ENCODE assay signal across 10 mouse cellular contexts in the genomic region with DNA sequence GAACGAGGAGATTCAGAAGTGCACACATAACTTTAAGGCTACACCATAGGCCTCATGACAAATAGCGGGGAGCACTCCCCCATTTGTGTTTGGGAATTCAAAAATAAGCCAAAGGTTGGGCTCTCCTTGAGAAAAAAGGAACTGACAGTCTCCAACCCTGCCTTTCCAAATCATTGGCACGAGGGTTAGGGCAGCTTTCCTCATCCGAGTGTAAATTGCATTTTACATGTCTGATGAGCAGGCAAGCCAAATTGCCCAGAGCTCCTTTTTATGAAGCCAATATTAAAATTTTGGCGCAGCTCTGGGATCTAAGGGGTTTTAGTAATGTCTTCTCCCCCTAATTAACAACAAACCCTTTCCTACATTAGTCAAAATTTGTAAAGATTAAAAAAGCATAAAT. TPM values are rescaled to one million over a fixed set of nuclear protein-coding genes. Genes with fewer than 3 reads are reported as not detected.
A peak's percentile ranks its signal among the peaks of the same experiment; 100 is the strongest.
DNase-seq lines count a peak whose midpoint lies in the region; ATAC-seq and TF ChIP-seq lines count a peak whose summit lies in the region.
"Had no signal": no experiment of that assay in that cellular context is flagged by ENCODE, and none has a peak within 500 bp of the region (broad histone marks: within the 10 kb centered on the region; RNA-seq: fewer than 3 reads in every experiment).

No protein-coding gene starts in this region.

- TF ChIP-seq CTCF in layer of hippocampus, adult 2 months (conservative IDR thresholded peaks at IDR 0.05): no peak

- no peak overlapping the region for H3K27ac ChIP-seq in layer of hippocampus, adult 2 months
- peak overlapping the region; percentile 86; the same call in 1 of the 2 replicates for H3K27ac ChIP-seq in embryonic facial prominence, embryonic 15.5 days (replicated peaks)
- H3K27ac ChIP-seq in hindbrain, embryonic 14.5 days: no peak overlapping the region
- H3K27ac ChIP-seq: liver, embryonic 14.5 days had no signal

- peaks cover 7% of the 10 kb centered on the region; the same call in 1 of the 2 replicates for H3K27me3 ChIP-seq in embryonic facial prominence, embryonic 15.5 days
- H3K27me3 ChIP-seq in hindbrain, embryonic 14.5 days (ENCODE audit: control insufficient read depth, insufficient read depth, low read length): peaks cover 40% of the 10 kb centered on the region

- H3K4me2 ChIP-seq in embryonic facial prominence, embryonic 15.5 days (replicated peaks): peak overlapping the region; percentile 79
- peak overlapping the region; percentile 94 for H3K4me2 ChIP-seq in hindbrain, embryonic 14.5 days (replicated peaks)

- no peak for DNase-seq in layer of hippocampus, adult 2 months (ENCODE audit: low spot score in 2 of 2)
- DNase-seq in layer of hippocampus, adult 9-10 months (ENCODE audit: low spot score): no peak
- DNase-seq in hindbrain, embryonic 14.5 days (ENCODE audit: low spot score): no peak
- DNase-seq in neural tube, embryonic 10.5 days (ENCODE audit: extremely low spot score, low spot score): peak; percentile 23
- DNase-seq in testis, postnatal 14 days (ENCODE audit: low spot score): no peak
- DNase-seq in right cerebral cortex, postnatal 10 days (ENCODE audit: low spot score in 2 of 2): no peak

- H3K9me3 ChIP-seq in embryonic facial prominence, embryonic 15.5 days (replicated peaks): no peaks in the 10 kb centered on the region
- no peaks in the 10 kb centered on the region for H3K9me3 ChIP-seq in hindbrain, embryonic 14.5 days (ENCODE audit: control insufficient read depth, low read length)

- WGBS in embryonic facial prominence, embryonic 15.5 days: 17% methylated on average over 5 of the region's 5 CpGs
- WGBS in hindbrain, embryonic 14.5 days: 46% methylated on average over 5 of the region's 5 CpGs

- H3K9ac ChIP-seq in embryonic facial prominence, embryonic 15.5 days: peak overlapping the region; percentile 31; the same call in 1 of the 2 replicates
- H3K9ac ChIP-seq in hindbrain, embryonic 14.5 days: 0 out of 2 replicates have a peak overlapping the region, but pooled peaks have one; percentile 43
- H3K9ac ChIP-seq: liver, embryonic 14.5 days had no signal

- H3K36me3 ChIP-seq in embryonic facial prominence, embryonic 15.5 days: no peaks in the 10 kb centered on the region
- H3K36me3 ChIP-seq in hindbrain, embryonic 14.5 days (replicated peaks; ENCODE audit: control insufficient read depth, insufficient read depth): no peaks in the 10 kb centered on the region

- peak overlapping the region; percentile 36 for H3K4me3 ChIP-seq in layer of hippocampus, adult 2 months
- H3K4me3 ChIP-seq in embryonic facial prominence, embryonic 15.5 days (replicated peaks): peak overlapping the region; percentile 56
- H3K4me3 ChIP-seq in hindbrain, embryonic 14.5 days (replicated peaks; ENCODE audit: low read length): peak overlapping the region; percentile 53
- H3K4me3 ChIP-seq: erythroblast, embryonic 14.5 days had no signal

- ATAC-seq in embryonic facial prominence, embryonic 15.5 days (ENCODE audit: insufficient number of reproducible peaks, low FRiP score, low TSS enrichment, low read depth): no peak
- no peak for ATAC-seq in hindbrain, embryonic 14.5 days (ENCODE audit: low FRiP score)
- ATAC-seq in activated CD4-positive, CD25-positive, alpha-beta regulatory T cell, adult 4 months: no peak

- H3K4me1 ChIP-seq in embryonic facial prominence, embryonic 15.5 days: peaks cover 50% of the 10 kb centered on the region
- H3K4me1 ChIP-seq in hindbrain, embryonic 14.5 days (replicated peaks; ENCODE audit: control insufficient read depth, insufficient read depth, low read length): peaks cover 19% of the 10 kb centered on the region; the same call in 1 of the 2 replicates

RNA-seq across cellular contexts. Expression of gene Col12a1, which starts 2.1 kb away (rescaled TPM):
- 1 to 10 TPM; 6.6 to 7.8 TPM for total RNA-seq in layer of hippocampus, adult 2 months (2021)
- 132 and 136 TPM in 2 replicates for polyA plus RNA-seq in embryonic facial prominence, embryonic 15.5 days (2015; fragmentation: Nextera tagmentation; extraction: Ambion mirVana)
- 9.8 and 11.8 TPM in 2 replicates for polyA plus RNA-seq in hindbrain, embryonic 14.5 days (2014; fragmentation: Nextera tagmentation; extraction: Ambion mirVana)
- polyA plus RNA-seq in activated CD4-positive, CD25-positive, alpha-beta regulatory T cell, adult 4 months (2017; shearing (Covaris generic)): under 1 TPM; 0.04 to 0.10 TPM
- polyA plus RNA-seq: erythroblast, embryonic 14.5 days had no signal

RNA-seq across cellular contexts. Expression of gene Cox7a2, which starts 43.2 kb away (rescaled TPM):
- total RNA-seq in layer of hippocampus, adult 2 months (2021): 100 to 1,000 TPM; 305 to 312 TPM
- 583 and 618 TPM in 2 replicates for polyA plus RNA-seq in embryonic facial prominence, embryonic 15.5 days (2015; fragmentation: Nextera tagmentation; extraction: Ambion mirVana)
- polyA plus RNA-seq in hindbrain, embryonic 14.5 days (2014; fragmentation: Nextera tagmentation; extraction: Ambion mirVana): 903 and 999 TPM in 2 replicates
- polyA plus RNA-seq in activated CD4-positive, CD25-positive, alpha-beta regulatory T cell, adult 4 months (2017; shearing (Covaris generic)): 100 to 1,000 TPM; 302 to 317 TPM

Comparison
In these comparisons a context has a peak if more than half of its experiments do, and no peak if none do; other contexts are left out.
1. RNA of gene Col12a1, which starts 2.1 kb away (polyA plus RNA-seq): 132 to 136 TPM in embryonic facial prominence, embryonic 15.5 days; 9.8 to 11.8 TPM in hindbrain, embryonic 14.5 days and 0.04 to 0.10 TPM in activated CD4-positive, CD25-positive, alpha-beta regulatory T cell, adult 4 months; every median in the first group is over 10 times any median in the second.
2. Peak in every context shown above with its lines, with median percentiles within 50 percentile points of each other: H3K4me3 ChIP-seq.